Mouse (Mus musculus) kidney, adult 2 months (tissue): ENCODE results near the gene Pdk2. TPM values are rescaled to one million over a fixed set of nuclear protein-coding genes. Genes with fewer than 3 reads are reported as not detected.

Experiments used
- DNase-seq: peaks from one replicate; pipeline ENCODE4 v3.0.0; 2021
- H3K27ac ChIP-seq: fragments of 200-500 bp; 2 replicates; pipeline ENCODE4 v1.5.1; 2012; ENCODE audit warnings: low read depth, low read length, control low read depth, inconsistent platforms; ENCODE audit not compliant: insufficient read depth
- H3K27me3 ChIP-seq: fragments of 200-500 bp; replicated peaks from 2 replicates; pipeline ENCODE4 v1.6.1; 2012; ENCODE audit warnings: mild to moderate bottlenecking, moderate library complexity, low read length, inconsistent platforms; ENCODE audit not compliant: control insufficient read depth, insufficient read depth
- H3K36me3 ChIP-seq: fragments of 200-500 bp; 2 replicates; pipeline ENCODE4 v1.6.1; 2012; ENCODE audit warnings: mild to moderate bottlenecking, moderate library complexity, low read length, inconsistent platforms; ENCODE audit not compliant: control insufficient read depth, insufficient read depth
- H3K4me1 ChIP-seq: fragments of 200-500 bp; 2 replicates; pipeline ENCODE4 v1.6.1; 2011; ENCODE audit warnings: low read length; ENCODE audit not compliant: control insufficient read depth, insufficient read depth
- H3K4me3 ChIP-seq: fragments of 200-500 bp; 2 replicates; pipeline ENCODE4 v1.5.1; 2011; ENCODE audit warnings: mild to moderate bottlenecking, low read depth, low read length, control low read depth; ENCODE audit not compliant: insufficient read depth
- CTCF ChIP-seq: fragments of 200-500 bp; conservative IDR thresholded peaks from 2 replicates; pipeline ENCODE4 v1.5.1; 2011; ENCODE audit warnings: low read depth, mild to moderate bottlenecking, control low read depth, low read length, moderate library complexity, mixed read lengths; ENCODE audit not compliant: insufficient read depth, insufficient read length
- POLR2A ChIP-seq: fragments of 200-500 bp; IDR thresholded peaks from one replicate; pipeline ENCODE4 v1.6.1; 2011; ENCODE audit warnings: low read depth, low read length, control low read depth
- WGBS: fragments of 180-500 bp; shearing (Covaris S2); methylation state at CpG from one replicate; pipeline ENCODE4 v1.1.7; 2018; 5-methylcytosine and 5-hydroxymethylcytosine counted together
- polyA plus RNA-seq: library from polyadenylated mRNA; depleted of rRNA; stranded (reverse); fragments of >200 nt; gene quantifications from 2 replicates; pipeline ENCODE4 v1.2.3, GENCODE M21; 2012

Gene Pdk2
- polyA plus RNA-seq, 1 experiment = 469 TPM

DNA sequence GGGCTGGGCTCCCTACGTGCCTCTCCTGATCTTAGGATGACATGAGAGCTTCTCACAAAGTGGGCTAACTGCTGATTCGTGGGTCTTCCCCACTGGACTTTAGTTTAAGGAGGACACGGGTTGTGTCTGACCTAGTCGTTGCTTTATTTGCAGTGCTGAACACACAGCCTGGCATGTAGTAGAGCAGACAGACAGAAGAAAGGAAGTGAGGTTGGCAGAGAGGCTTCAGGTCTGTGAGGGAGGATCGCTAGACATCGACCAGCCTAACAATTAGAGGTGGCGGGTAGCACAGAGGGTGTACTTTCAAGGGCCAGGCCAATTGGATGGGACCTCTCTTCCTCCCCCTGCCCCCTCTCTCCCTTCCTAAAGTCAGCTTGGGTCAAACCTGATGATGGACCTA lies 2.5 kb upstream of the Pdk2 start:
- TF ChIP-seq POLR2A (no peak), CTCF (no peak)
- Histone ChIP-seq H3K4me3 (no peak overlapping the region), H3K4me1 (peaks cover 13% of the 10 kb centered on the region), H3K27me3 (no peaks in the 10 kb centered on the region), H3K36me3 (no peaks in the 10 kb centered on the region), H3K27ac (no peak overlapping the region)
- WGBS = 65% methylated on average over 7 of the region's 7 CpGs
- DNase-seq = no peak

DNA sequence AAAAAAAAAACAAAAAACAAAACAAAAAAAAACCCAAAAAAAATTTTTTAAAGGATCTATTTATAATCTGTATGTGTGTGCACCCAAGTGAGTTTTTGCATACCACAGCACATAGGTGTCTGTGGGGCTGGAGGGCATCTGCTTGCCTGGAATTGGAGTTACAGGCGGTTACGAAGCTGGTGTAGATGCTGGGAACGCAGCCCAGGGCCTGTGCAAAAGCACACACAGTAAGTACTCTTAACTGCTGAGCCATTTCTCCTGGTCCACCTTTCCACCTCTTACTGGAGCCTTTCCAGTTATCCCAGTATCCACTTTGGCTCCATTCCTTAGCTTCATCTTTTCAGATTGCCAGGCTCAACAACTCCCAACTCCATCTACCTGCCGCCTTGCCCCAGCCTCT lies 1.9 kb upstream of the Pdk2 start:
- no peaks in the 10 kb centered on the region for H3K27me3 ChIP-seq
- 94% methylated on average over 4 of the region's 4 CpGs for WGBS
- H3K4me3 ChIP-seq = no peak overlapping the region
- TF ChIP-seq CTCF = no peak
- no peak for TF ChIP-seq POLR2A
- peaks cover 18% of the 10 kb centered on the region for H3K4me1 ChIP-seq
- DNase-seq = no peak
- H3K27ac ChIP-seq = no peak overlapping the region
- no peaks in the 10 kb centered on the region for H3K36me3 ChIP-seq

DNA sequence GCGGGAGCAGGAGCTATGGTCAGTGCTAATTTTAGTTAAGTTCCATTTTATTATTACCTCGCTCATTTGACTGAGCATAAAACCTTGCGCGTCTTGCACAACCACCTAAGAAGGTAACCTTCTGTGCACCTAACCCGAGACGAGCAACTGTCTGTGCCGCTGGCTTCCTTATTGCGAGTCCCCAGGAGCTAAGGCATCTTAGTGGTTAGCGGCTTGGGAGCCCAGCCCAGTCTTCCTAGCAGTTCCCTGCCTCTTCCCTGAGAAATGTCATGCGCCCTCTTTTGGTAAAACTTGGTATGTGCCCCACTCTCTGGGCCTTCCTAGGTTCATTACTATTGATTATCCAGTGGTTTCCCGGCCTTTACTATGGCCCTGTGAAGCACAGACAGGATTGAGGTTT lies 942 bp upstream of the Pdk2 start:
- 0% methylated on average over 11 of the region's 11 CpGs for WGBS
- TF ChIP-seq CTCF (peak; percentile 76), POLR2A (no peak)

DNA sequence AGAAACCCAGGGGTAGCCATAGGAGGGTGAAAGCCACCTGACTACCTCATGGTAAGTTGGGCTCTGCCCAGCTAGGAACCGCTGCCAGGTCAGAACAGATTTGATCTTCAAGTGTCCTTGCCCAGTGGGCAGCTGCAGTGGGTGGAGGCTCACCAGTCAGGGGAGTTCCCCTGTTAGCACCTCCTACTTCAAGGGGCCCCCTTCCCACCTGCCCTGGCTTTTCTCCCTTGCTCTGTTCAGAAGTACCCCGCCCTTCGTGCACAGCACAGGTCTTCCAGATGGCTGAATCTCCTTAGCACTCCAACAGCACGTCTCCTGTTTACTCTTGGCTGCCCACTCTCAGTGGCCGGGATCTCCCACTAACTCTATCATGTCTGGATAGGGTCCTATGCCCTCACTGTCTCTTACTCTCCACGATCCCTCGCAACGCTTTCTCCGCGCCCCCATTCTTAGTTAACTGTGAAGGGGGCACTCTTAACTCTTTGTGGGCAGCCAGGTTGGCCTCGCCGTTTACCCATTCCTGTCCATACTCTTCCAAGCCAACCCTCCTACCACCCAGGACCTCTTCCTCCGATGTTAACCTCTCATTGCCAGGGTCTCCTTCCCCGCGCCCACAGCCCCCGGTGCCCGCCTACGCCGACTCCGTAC lies 539 bp downstream of the Pdk2 start:
- peaks cover 28% of the 10 kb centered on the region for H3K4me1 ChIP-seq
- peaks cover 5% of the 10 kb centered on the region; the same call in 1 of the 2 replicates for H3K36me3 ChIP-seq
- no peaks in the 10 kb centered on the region for H3K27me3 ChIP-seq
- peak overlapping the region; percentile 99 for H3K27ac ChIP-seq
- TF ChIP-seq POLR2A (peak; percentile 91), CTCF (no peak)
- 2% methylated on average over 20 of the region's 20 CpGs for WGBS
- peak; percentile 97 for DNase-seq
- peak overlapping the region; percentile 87 for H3K4me3 ChIP-seq

More for the DNA sequence above, 942 bp upstream of the Pdk2 start:
- peak overlapping the region; percentile 91 for H3K27ac ChIP-seq
- peaks cover 23% of the 10 kb centered on the region for H3K4me1 ChIP-seq
- H3K27me3 ChIP-seq = no peaks in the 10 kb centered on the region
- peak; percentile 92 for DNase-seq
- H3K36me3 ChIP-seq = peaks cover 3% of the 10 kb centered on the region; the same call in 1 of the 2 replicates
- H3K4me3 ChIP-seq = peak overlapping the region; percentile 57

DNA sequence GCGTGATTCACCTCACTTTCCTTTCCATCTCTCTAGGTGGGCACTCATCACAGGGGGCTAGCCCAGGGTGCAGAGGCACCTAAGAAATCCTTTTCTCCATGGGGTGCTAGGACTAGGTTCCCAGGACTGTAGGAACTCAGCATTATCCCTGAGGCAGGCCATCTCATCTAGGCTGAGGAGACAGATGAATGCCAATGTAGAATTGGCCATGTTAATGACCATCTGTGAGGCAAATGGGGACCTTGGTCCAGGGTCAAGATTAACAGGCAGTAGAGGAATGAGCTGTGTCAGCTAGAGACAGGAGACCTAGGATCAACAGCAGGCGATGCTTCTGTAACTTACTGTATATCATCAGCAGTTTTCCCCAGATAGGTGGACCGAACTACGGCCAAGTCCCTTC lies 1.4 kb downstream of the Pdk2 start:
- Histone ChIP-seq H3K4me1 (peaks cover 35% of the 10 kb centered on the region), H3K4me3 (peak overlapping the region; percentile 87), H3K27me3 (no peaks in the 10 kb centered on the region), H3K27ac (peak overlapping the region; percentile 99), H3K36me3 (peaks cover 5% of the 10 kb centered on the region; the same call in 1 of the 2 replicates)
- TF ChIP-seq CTCF (no peak), POLR2A (no peak)
- 37% methylated on average over 4 of the region's 4 CpGs for WGBS
- DNase-seq = peak; percentile 79

DNA sequence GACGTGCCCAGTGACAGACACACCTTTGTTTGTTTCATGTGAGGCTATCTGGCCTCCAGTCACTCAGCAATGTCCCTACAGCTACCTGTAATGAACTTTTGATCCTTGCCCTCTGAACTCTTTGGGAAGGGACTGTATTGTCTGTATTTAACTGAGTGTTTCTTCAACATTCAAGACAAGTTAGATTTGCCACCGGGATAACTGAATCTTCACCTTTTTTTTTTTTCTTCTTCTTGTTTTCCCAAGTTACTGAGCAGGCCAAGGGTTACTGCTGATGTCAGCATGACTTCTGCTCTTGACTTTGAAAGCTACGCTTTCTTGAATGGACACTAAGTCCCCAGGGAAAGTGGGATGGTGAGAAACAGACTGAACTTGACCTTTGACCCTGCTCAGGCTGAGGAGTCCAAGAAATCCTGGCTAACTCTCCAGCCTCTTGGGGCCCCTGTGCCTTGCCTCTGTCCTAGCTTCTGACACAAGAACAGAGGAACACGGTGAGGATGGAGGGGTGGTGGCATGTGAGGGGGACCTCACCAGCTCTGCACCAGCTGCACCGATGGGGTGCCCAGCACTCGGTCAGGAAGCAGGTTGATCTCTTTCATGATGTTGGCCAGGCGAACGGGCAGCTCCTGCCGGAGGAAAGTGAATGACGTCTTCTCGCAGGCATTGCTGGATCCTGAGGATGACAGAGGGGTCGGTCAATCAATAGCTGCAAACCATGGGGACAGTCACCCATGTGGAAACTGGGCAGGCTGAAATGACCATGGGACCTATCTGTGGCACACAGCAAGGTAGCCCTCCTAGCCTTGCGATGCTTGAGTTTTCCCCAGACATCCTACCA lies 2.1 kb downstream of the Pdk2 start:
- Histone ChIP-seq H3K4me3 (no peak overlapping the region), H3K27ac (peak overlapping the region; percentile 99), H3K4me1 (peaks cover 38% of the 10 kb centered on the region), H3K36me3 (peaks cover 5% of the 10 kb centered on the region; the same call in 1 of the 2 replicates), H3K27me3 (no peaks in the 10 kb centered on the region)
- TF ChIP-seq CTCF (no peak), POLR2A (no peak)
- WGBS = 50% methylated on average over 13 of the region's 13 CpGs
- DNase-seq = peak; percentile 93
